Mouse (Mus musculus) adipocyte (in vitro differentiated cells): ENCODE measurements around the gene Rasal2.

Experiments
- DNase-seq: peaks from one replicate; pipeline ENCODE4 v3.0.0-alpha.2; 2016; ENCODE audit warnings: low spot score

Rasal2 gene

GRCm38 (mm10) chr1:157412454-157413369 is at the start of gene Rasal2:
Rasal2 (minus strand) TSS chr1:157412595.
- peak; percentile 95 for DNase-seq

DNA sequence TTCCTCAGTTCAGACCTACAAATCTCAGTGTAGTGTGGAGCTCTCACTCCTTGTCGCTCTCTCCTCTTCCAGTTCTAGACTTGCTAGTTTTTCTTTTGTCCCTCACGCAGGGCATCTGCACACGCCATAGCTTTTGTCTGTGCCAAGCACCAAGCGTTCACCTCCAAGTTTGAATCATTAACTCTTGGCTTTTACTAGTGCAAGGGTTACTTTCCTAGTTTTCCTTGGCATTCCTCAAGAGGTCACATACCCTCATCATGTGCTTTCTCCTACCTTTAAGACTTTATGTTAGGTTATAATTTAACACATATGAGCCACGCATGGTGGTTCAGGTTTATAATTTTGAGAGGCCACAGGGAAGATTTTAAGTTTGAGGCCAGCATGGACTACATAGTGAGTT is 48.9 kb upstream of the Rasal2 start:
- DNase-seq: no peak

- no peak for DNase-seq
Observed at GRCm38 (mm10) chr1:157459904-157460303, 47.5 kb upstream of the Rasal2 start.

GRCm38 (mm10) chr1:157458421-157459208 is 46.2 kb upstream of the Rasal2 start, which contains the start of gene Cryzl2:
Cryzl2 (plus strand) TSS chr1:157458577.
- no peak for DNase-seq

DNA sequence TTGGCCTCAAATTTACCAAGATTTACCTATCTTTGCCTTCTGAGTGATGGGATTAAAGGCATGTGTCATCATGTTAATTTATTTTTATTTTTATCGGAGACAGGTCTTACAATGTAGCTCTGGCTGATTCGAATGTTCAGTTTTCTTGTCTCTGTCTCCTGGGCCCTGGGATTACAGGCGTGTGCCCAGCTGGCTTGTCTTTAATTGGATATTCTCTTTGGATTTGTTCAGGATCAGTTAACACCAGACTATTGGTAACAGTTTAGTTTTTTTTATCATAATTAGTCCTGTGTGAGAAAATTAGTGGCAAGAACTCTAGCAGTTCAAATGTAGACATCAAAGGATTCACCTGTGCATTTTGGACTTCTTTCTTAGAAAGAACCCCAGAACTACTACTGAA is 45.4 kb upstream of the Rasal2 start:
- no peak for DNase-seq

- no peak for DNase-seq
Observed at GRCm38 (mm10) chr1:157454876-157455275, 42.5 kb upstream of the Rasal2 start.

DNA sequence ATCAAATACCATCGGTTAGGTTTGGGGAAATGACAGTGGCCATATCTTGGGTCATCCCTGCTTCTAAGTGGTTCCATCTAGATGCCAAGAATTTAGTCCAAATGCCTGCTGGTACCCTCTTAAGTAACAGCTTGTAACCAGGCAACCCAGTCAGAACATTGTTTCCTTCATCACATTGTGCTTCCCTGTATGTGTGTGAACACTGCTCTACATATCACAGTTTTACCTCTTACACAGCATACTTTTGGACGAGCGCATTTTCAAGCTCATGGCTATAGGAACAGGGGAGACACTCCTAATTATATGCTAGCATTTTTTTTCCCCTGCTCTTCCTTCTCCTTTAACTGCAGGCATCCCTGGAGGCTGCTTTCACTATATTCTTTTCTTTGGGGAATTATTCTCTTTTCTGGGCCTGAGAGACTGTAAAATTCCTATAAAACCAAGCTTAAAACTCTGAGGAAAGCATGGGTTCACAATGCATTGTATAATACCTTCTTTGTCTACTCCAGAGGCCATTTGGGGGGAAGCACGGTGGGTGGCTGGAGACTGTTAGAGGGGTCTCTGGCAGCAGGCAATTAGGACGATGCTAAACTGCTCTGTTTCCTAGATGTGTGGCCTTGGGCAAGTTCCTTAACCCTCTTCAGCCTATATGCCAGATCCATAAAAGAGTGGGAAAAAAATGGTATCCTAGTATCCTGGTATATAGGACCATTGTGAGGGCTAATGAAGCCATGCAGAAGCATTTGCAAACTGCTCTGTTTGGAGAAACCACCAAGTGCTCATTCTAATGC is 40.6 kb upstream of the Rasal2 start:
- no peak for DNase-seq

GRCm38 (mm10) chr1:157452284-157452683 is 39.9 kb upstream of the Rasal2 start:
- DNase-seq: no peak

GRCm38 (mm10) chr1:157449981-157450636 is 37.7 kb upstream of the Rasal2 start:
- no peak for DNase-seq

GRCm38 (mm10) chr1:157449532-157449931 is 37.1 kb upstream of the Rasal2 start:
- DNase-seq: no peak

DNA sequence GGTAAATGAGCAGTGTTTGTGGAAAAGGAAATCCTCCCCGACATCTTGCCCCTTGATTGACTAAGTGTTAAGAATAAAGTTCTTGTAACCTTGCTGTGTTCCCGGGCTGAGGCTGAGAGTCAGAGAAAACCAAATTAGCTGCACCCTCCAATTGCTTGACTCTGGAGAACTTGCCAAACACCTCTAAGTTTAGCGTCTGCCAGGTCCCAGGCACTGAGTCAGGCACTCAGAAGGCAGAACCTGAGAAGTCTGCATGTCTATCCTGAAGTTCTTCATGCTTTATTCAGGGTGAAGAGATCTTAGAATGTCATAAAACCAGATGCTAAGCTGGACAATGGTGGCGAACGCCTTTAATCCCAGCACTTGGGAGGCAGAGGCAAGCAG is 36.4 kb upstream of the Rasal2 start:
- no peak for DNase-seq

DNA sequence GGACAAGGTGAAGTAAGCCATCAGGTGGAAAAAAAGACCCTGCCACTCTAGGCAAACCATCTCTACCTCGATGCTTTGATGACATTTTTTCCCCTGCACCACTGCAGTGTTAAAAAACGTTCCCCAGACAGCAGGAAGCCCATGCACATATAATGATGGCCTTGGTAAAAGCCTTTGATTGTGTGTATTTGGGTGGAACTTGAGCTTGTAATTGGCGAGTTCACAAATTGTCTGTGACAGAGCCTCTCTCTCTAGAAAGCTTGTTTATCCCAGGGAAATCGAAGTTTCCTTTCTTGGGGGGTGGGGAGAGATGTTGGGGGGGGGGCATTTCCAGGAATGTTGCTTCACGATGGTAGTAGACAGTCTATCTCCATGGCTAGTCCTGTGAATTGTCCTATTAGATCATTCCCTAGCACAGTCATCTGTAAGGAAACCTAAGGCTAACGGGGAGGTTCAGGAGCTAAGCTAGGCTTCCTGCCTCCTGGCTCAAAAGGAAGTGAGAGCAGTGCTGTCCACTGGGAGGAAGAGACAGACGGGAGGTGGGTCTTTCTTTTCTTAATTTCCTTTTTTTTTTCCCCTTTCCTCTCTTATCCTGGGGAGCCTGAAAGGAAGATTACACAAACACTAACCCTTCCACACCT is 35.9 kb upstream of the Rasal2 start:
- no peak for DNase-seq

GRCm38 (mm10) chr1:157447142-157447541 is 34.7 kb upstream of the Rasal2 start:
- no peak for DNase-seq

- DNase-seq: peak; percentile 68
Observed at GRCm38 (mm10) chr1:157446325-157446724, 33.9 kb upstream of the Rasal2 start.

- no peak for DNase-seq
Observed at GRCm38 (mm10) chr1:157445398-157445910, 33.1 kb upstream of the Rasal2 start.

- no peak for DNase-seq
Observed at GRCm38 (mm10) chr1:157444632-157445300, 32.4 kb upstream of the Rasal2 start.

- DNase-seq: no peak
Observed at GRCm38 (mm10) chr1:157443723-157444561, 31.5 kb upstream of the Rasal2 start.

- no peak for DNase-seq
Observed at GRCm38 (mm10) chr1:157443026-157443722, 30.8 kb upstream of the Rasal2 start.
